Mouse (Mus musculus): ENCODE measurements around the gene Zfp398.

GRCm38 (mm10) chr6:47824241-47824640, 11.2 kb upstream of the Zfp398 start:
- no peak for TF ChIP-seq POLR2A (IDR thresholded peaks at IDR 0.05; ENCODE audit: low read depth, low read length)
- no peak for TF ChIP-seq CTCF (IDR thresholded peaks at IDR 0.05; ENCODE audit: extremely low read depth, insufficient read length, insufficient replicate concordance, low read depth, low read length)

Data from small intestine, adult 2 months (tissue).